Mouse (Mus musculus) midbrain, embryonic 16.5 days (tissue): ENCODE results near the gene Nr5a2. TPM values are rescaled to one million over a fixed set of nuclear protein-coding genes. Genes with fewer than 3 reads are reported as not detected.

Experiments
- ATAC-seq: fragments of 200-750 bp; cut with Nextera tagmentation; 2 replicates; pipeline ENCODE4 v1.8.0; 2017; ENCODE audit warnings: moderate TSS enrichment
- H3K27ac ChIP-seq: fragments of 300-500 bp; sonication (generic); 2 replicates; pipeline ENCODE4 v1.5.1; 2014; ENCODE audit warnings: mild to moderate bottlenecking, low read length, mixed read lengths
- H3K27me3 ChIP-seq: fragments of 300-500 bp; sonication (generic); 2 replicates; pipeline ENCODE4 v1.6.1; 2014; ENCODE audit warnings: low read depth, low read length, mixed read lengths; ENCODE audit not compliant: control insufficient read depth, insufficient read depth
- H3K36me3 ChIP-seq: fragments of 300-500 bp; sonication (generic); 2 replicates; pipeline ENCODE4 v1.6.1; 2014; ENCODE audit warnings: mild to moderate bottlenecking, low read length, moderate library complexity, mixed read lengths; ENCODE audit not compliant: control insufficient read depth, insufficient read depth
- H3K4me1 ChIP-seq: fragments of 300-500 bp; sonication (generic); 2 replicates; pipeline ENCODE4 v1.6.1; 2014; ENCODE audit warnings: mild to moderate bottlenecking, low read length, mixed read lengths; ENCODE audit not compliant: control insufficient read depth, insufficient read depth
- H3K4me2 ChIP-seq: fragments of 300-500 bp; sonication (generic); 2 replicates; pipeline ENCODE4 v1.6.1; 2014; ENCODE audit warnings: mild to moderate bottlenecking, low read length, mixed read lengths
- H3K4me3 ChIP-seq: fragments of 300-500 bp; sonication (generic); 2 replicates; pipeline ENCODE4 v1.5.1; 2014; ENCODE audit warnings: low read depth, mild to moderate bottlenecking, low read length, moderate library complexity, mixed read lengths
- H3K9ac ChIP-seq: fragments of 300-500 bp; sonication (generic); 2 replicates; pipeline ENCODE4 v1.6.1; 2014; ENCODE audit warnings: low read depth, low read length, mixed read lengths
- H3K9me3 ChIP-seq: fragments of 300-500 bp; sonication (generic); replicated peaks from 2 replicates; pipeline ENCODE4 v1.6.1; 2014; ENCODE audit warnings: mild to moderate bottlenecking, low read length, mixed read lengths; ENCODE audit not compliant: control insufficient read depth, poor library complexity, severe bottlenecking
- WGBS: fragments of 180-500 bp; shearing (Covaris S2); extraction: QIAGEN DNeasy Blood & Tissue Kit; methylation state at CpG from one replicate; pipeline ENCODE4 v1.1.7; 2014; 5-methylcytosine and 5-hydroxymethylcytosine counted together
- polyA plus RNA-seq: library from polyadenylated mRNA; unstranded; fragments of >200 nt; fragmentation: Nextera tagmentation; extraction: Ambion mirVana; gene quantifications from 2 replicates; pipeline ENCODE4 v1.2.1, GENCODE M21; 2015

The Nr5a2 gene
- polyA plus RNA-seq, result 0.68 and 1.2 TPM in 2 replicates

- Histone ChIP-seq H3K27me3 (peaks cover 11% of the 10 kb centered on the region), H3K9me3 (no peaks in the 10 kb centered on the region), H3K36me3 (no peaks in the 10 kb centered on the region), H3K4me2 (no peak within 1 kb of the TSS), H3K4me1 (peaks cover 5% of the 10 kb centered on the region; the same call in 1 of the 2 replicates), H3K4me3 (no peak within 1 kb of the TSS), H3K27ac (no peak within 1 kb of the TSS), H3K9ac (no peak within 1 kb of the TSS)
- WGBS, result 72% methylated on average over 4 of the region's 4 CpGs
- no peak for ATAC-seq
Measured at GRCm38 (mm10) chr1:136960428-136961012, at the start of gene Nr5a2. Gene Nr5a2 (minus strand): TSS chr1:136960448.

GRCm38 (mm10) chr1:137008726-137009239, 48.5 kb upstream of the Nr5a2 start:
- H3K9me3 ChIP-seq, result no peaks in the 10 kb centered on the region
- no peaks in the 10 kb centered on the region for H3K4me1 ChIP-seq
- H3K27ac ChIP-seq, result no peak overlapping the region
- H3K27me3 ChIP-seq, result no peaks in the 10 kb centered on the region
- no peak overlapping the region for H3K4me2 ChIP-seq
- no peaks in the 10 kb centered on the region for H3K36me3 ChIP-seq
- ATAC-seq, result no peak
- 75% methylated on average over 6 of the region's 6 CpGs for WGBS
- H3K9ac ChIP-seq, result no peak overlapping the region
- no peak overlapping the region for H3K4me3 ChIP-seq

GRCm38 (mm10) chr1:137003816-137004215, 43.6 kb upstream of the Nr5a2 start:
- H3K4me2 ChIP-seq, result no peak overlapping the region
- no peak overlapping the region for H3K27ac ChIP-seq
- H3K4me1 ChIP-seq, result no peaks in the 10 kb centered on the region
- 97% methylated on average over 1 of the region's 1 CpGs for WGBS
- no peaks in the 10 kb centered on the region for H3K27me3 ChIP-seq
- H3K36me3 ChIP-seq, result no peaks in the 10 kb centered on the region
- ATAC-seq, result no peak
- H3K9ac ChIP-seq, result no peak overlapping the region
- no peak overlapping the region for H3K4me3 ChIP-seq
- peaks cover 2% of the 10 kb centered on the region; the same call in 1 of the 2 replicates for H3K9me3 ChIP-seq

GRCm38 (mm10) chr1:137003144-137003543, 42.9 kb upstream of the Nr5a2 start:
- H3K4me1 ChIP-seq, result no peaks in the 10 kb centered on the region
- H3K4me3 ChIP-seq, result no peak overlapping the region
- no peak for ATAC-seq
- H3K27ac ChIP-seq, result no peak overlapping the region
- no peak overlapping the region for H3K4me2 ChIP-seq
- H3K36me3 ChIP-seq, result no peaks in the 10 kb centered on the region
- peaks cover 2% of the 10 kb centered on the region; the same call in 1 of the 2 replicates for H3K9me3 ChIP-seq
- no peak overlapping the region for H3K9ac ChIP-seq
- H3K27me3 ChIP-seq, result no peaks in the 10 kb centered on the region
- WGBS, result 90% methylated on average over 1 of the region's 1 CpGs

GRCm38 (mm10) chr1:136991762-136992352, 31.6 kb upstream of the Nr5a2 start:
- Histone ChIP-seq H3K4me3 (no peak overlapping the region), H3K36me3 (no peaks in the 10 kb centered on the region), H3K9ac (no peak overlapping the region), H3K9me3 (no peaks in the 10 kb centered on the region), H3K4me2 (no peak overlapping the region), H3K27me3 (no peaks in the 10 kb centered on the region), H3K27ac (no peak overlapping the region), H3K4me1 (no peaks in the 10 kb centered on the region)
- no peak for ATAC-seq
- 84% methylated on average over 8 of the region's 8 CpGs for WGBS

GRCm38 (mm10) chr1:136980253-136980893, 20.1 kb upstream of the Nr5a2 start:
- no peak overlapping the region for H3K4me2 ChIP-seq
- H3K27me3 ChIP-seq, result no peaks in the 10 kb centered on the region
- H3K4me3 ChIP-seq, result no peak overlapping the region
- H3K36me3 ChIP-seq, result no peaks in the 10 kb centered on the region
- no peaks in the 10 kb centered on the region for H3K9me3 ChIP-seq
- H3K9ac ChIP-seq, result no peak overlapping the region
- no peak overlapping the region for H3K27ac ChIP-seq
- ATAC-seq, result no peak
- WGBS, result 89% methylated on average over 5 of the region's 5 CpGs
- H3K4me1 ChIP-seq, result no peaks in the 10 kb centered on the region

- Histone ChIP-seq H3K36me3 (no peaks in the 10 kb centered on the region), H3K9me3 (no peaks in the 10 kb centered on the region), H3K4me2 (no peak overlapping the region), H3K9ac (no peak overlapping the region), H3K4me1 (no peaks in the 10 kb centered on the region), H3K27me3 (no peaks in the 10 kb centered on the region), H3K4me3 (no peak overlapping the region), H3K27ac (no peak overlapping the region)
- ATAC-seq, result no peak
- WGBS, result 80% methylated on average over 3 of the region's 3 CpGs
Measured at GRCm38 (mm10) chr1:136977867-136978266, 17.6 kb upstream of the Nr5a2 start.

- no peak overlapping the region for H3K4me3 ChIP-seq
- H3K9me3 ChIP-seq, result no peaks in the 10 kb centered on the region
- no peaks in the 10 kb centered on the region for H3K36me3 ChIP-seq
- H3K27me3 ChIP-seq, result no peaks in the 10 kb centered on the region
- 87% methylated on average over 3 of the region's 3 CpGs for WGBS
- H3K4me1 ChIP-seq, result no peaks in the 10 kb centered on the region
- no peak overlapping the region for H3K4me2 ChIP-seq
- no peak overlapping the region for H3K27ac ChIP-seq
- H3K9ac ChIP-seq, result no peak overlapping the region
- no peak for ATAC-seq
Measured at GRCm38 (mm10) chr1:136974040-136974439, 13.8 kb upstream of the Nr5a2 start.

- H3K9ac ChIP-seq, result no peak overlapping the region
- no peaks in the 10 kb centered on the region for H3K9me3 ChIP-seq
- H3K4me2 ChIP-seq, result no peak overlapping the region
- no peaks in the 10 kb centered on the region for H3K27me3 ChIP-seq
- H3K27ac ChIP-seq, result no peak overlapping the region
- no peak overlapping the region for H3K4me3 ChIP-seq
- ATAC-seq, result no peak
- no peaks in the 10 kb centered on the region for H3K36me3 ChIP-seq
- no peaks in the 10 kb centered on the region for H3K4me1 ChIP-seq
- WGBS, result 90% methylated on average over 5 of the region's 5 CpGs
Measured at GRCm38 (mm10) chr1:136973016-136973415, 12.8 kb upstream of the Nr5a2 start.
